Mouse (Mus musculus) kidney, adult 2 months (tissue): ENCODE measurements around the gene Abcf1. TPM values are rescaled to one million over a fixed set of nuclear protein-coding genes. Genes with fewer than 3 reads are reported as not detected.
A peak's percentile ranks its signal among the peaks of the same experiment; 100 is the strongest.
"Not testable (repeated sequence)": the region's sequence is repeated elsewhere in the genome, so short reads cannot be mapped to it uniquely, and the experiment has no call there.

Experiments
- DNase-seq: peaks from one replicate; pipeline ENCODE4 v3.0.0; 2021
- H3K27ac ChIP-seq: fragments of 200-500 bp; 2 replicates; pipeline ENCODE4 v1.5.1; 2012; ENCODE audit warnings: low read depth, low read length, control low read depth, inconsistent platforms; ENCODE audit not compliant: insufficient read depth
- H3K27me3 ChIP-seq: fragments of 200-500 bp; replicated peaks from 2 replicates; pipeline ENCODE4 v1.6.1; 2012; ENCODE audit warnings: mild to moderate bottlenecking, moderate library complexity, low read length, inconsistent platforms; ENCODE audit not compliant: control insufficient read depth, insufficient read depth
- H3K36me3 ChIP-seq: fragments of 200-500 bp; 2 replicates; pipeline ENCODE4 v1.6.1; 2012; ENCODE audit warnings: mild to moderate bottlenecking, moderate library complexity, low read length, inconsistent platforms; ENCODE audit not compliant: control insufficient read depth, insufficient read depth
- H3K4me1 ChIP-seq: fragments of 200-500 bp; 2 replicates; pipeline ENCODE4 v1.6.1; 2011; ENCODE audit warnings: low read length; ENCODE audit not compliant: control insufficient read depth, insufficient read depth
- H3K4me3 ChIP-seq: fragments of 200-500 bp; 2 replicates; pipeline ENCODE4 v1.5.1; 2011; ENCODE audit warnings: mild to moderate bottlenecking, low read depth, low read length, control low read depth; ENCODE audit not compliant: insufficient read depth
- CTCF ChIP-seq: fragments of 200-500 bp; conservative IDR thresholded peaks from 2 replicates; pipeline ENCODE4 v1.5.1; 2011; ENCODE audit warnings: low read depth, mild to moderate bottlenecking, control low read depth, low read length, moderate library complexity, mixed read lengths; ENCODE audit not compliant: insufficient read depth, insufficient read length
- POLR2A ChIP-seq: fragments of 200-500 bp; IDR thresholded peaks from one replicate; pipeline ENCODE4 v1.6.1; 2011; ENCODE audit warnings: low read depth, low read length, control low read depth
- WGBS: fragments of 180-500 bp; shearing (Covaris S2); methylation state at CpG from one replicate; pipeline ENCODE4 v1.1.7; 2018; 5-methylcytosine and 5-hydroxymethylcytosine counted together
- polyA plus RNA-seq: library from polyadenylated mRNA; depleted of rRNA; stranded (reverse); fragments of >200 nt; gene quantifications from 2 replicates; pipeline ENCODE4 v1.2.3, GENCODE M21; 2012; rRNA removed

The Abcf1 gene
- polyA plus RNA-seq: 59.4 and 63.6 TPM in 2 replicates

GRCm38 (mm10) chr17:35969418-35970389 lies at the start of gene Abcf1:
Gene Abcf1, minus strand, starts transcription at chr17:35969761.
- peak; percentile 99 for DNase-seq
- under 1% methylated on average over 68 of the region's 68 CpGs for WGBS

GRCm38 (mm10) chr17:36018979-36019378 lies 49.4 kb upstream of the Abcf1 start:
- H3K4me3 ChIP-seq: no peak overlapping the region
- DNase-seq: peak; percentile 85
- 61% methylated on average over 2 of the region's 2 CpGs for WGBS

More at GRCm38 (mm10) chr17:35969418-35970389, at the start of gene Abcf1:
- H3K4me3 ChIP-seq: peak within 1 kb of the TSS; percentile 91
- peak within 1 kb of the TSS; percentile 86 for H3K27ac ChIP-seq
- peak; percentile 20 for TF ChIP-seq POLR2A
- TF ChIP-seq CTCF: no peak
- no peaks in the 10 kb centered on the region; the same call in 1 of the 2 replicates for H3K36me3 ChIP-seq
- no peaks in the 10 kb centered on the region for H3K27me3 ChIP-seq
- 0 out of 2 replicates have a peak, but pooled peaks cover 5% of the 10 kb centered on the region for H3K4me1 ChIP-seq

GRCm38 (mm10) chr17:36017046-36017445 lies 47.5 kb upstream of the Abcf1 start:
- 89% methylated on average over 5 of the region's 5 CpGs for WGBS
- Histone ChIP-seq H3K4me3 (no peak overlapping the region), H3K27ac (no peak overlapping the region), H3K36me3 (no peaks in the 10 kb centered on the region), H3K27me3 (no peaks in the 10 kb centered on the region), H3K4me1 (no peaks in the 10 kb centered on the region; the same call in 1 of the 2 replicates)
- no peak for DNase-seq
- TF ChIP-seq POLR2A (no peak), CTCF (no peak)

More at GRCm38 (mm10) chr17:36018979-36019378, 49.4 kb upstream of the Abcf1 start:
- Histone ChIP-seq H3K4me1 (no peaks in the 10 kb centered on the region; the same call in 1 of the 2 replicates), H3K27ac (no peak overlapping the region), H3K36me3 (no peaks in the 10 kb centered on the region), H3K27me3 (no peaks in the 10 kb centered on the region)
- TF ChIP-seq CTCF (no peak), POLR2A (no peak)

GRCm38 (mm10) chr17:36014977-36015376 lies 45.4 kb upstream of the Abcf1 start:
- no peaks in the 10 kb centered on the region for H3K36me3 ChIP-seq
- DNase-seq: no peak
- TF ChIP-seq CTCF (no peak), POLR2A (no peak)
- no peaks in the 10 kb centered on the region for H3K4me1 ChIP-seq
- no peaks in the 10 kb centered on the region for H3K27me3 ChIP-seq
- H3K4me3 ChIP-seq: no peak overlapping the region
- 90% methylated on average over 5 of the region's 5 CpGs for WGBS
- H3K27ac ChIP-seq: no peak overlapping the region

DNA sequence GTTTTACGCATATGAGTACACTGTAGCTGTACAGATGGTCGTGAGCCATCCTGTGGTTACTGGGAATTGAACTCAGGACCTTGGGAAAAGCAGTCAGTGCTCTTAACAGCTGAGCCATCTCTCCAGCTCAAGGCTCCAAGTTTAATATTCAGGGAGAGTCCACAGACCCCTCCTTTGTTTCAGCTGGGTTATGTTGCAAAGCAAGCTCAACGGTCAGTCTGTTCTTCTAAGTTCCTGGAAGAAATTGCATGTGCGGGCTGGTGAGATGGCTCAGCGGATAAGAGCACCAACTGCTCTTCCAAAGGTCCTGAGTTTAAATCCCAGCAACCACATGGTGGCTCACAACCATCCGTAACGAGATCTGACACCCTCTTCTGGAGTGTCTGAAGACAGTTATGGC lies 34.8 kb upstream of the Abcf1 start:
- WGBS: 81% methylated on average over 7 of the region's 7 CpGs
- not testable (repeated sequence) for H3K36me3 ChIP-seq, H3K27me3 ChIP-seq, H3K27ac ChIP-seq, H3K4me1 ChIP-seq, H3K4me3 ChIP-seq
- DNase-seq: peak; percentile 63

DNA sequence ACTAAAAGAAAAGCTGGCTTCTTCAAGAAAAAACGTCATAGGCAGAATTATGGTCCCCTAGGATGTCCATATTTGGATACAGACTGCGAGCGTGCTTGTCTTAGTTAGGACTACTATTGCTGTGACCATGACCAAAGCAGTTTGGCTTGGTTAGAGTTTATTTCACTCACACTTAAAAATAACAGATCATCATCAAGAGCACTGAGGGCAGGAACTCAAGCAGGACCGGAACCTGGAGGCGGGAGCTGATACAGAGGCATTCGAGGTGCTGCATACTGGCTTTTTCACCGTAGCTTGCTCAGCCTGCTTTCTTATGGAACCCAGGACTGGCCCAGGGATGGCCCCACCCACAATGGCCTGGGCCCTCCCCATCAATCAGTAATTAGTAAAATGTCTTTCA lies 33.8 kb upstream of the Abcf1 start:
- TF ChIP-seq CTCF (no peak), POLR2A (no peak)

GRCm38 (mm10) chr17:36001966-36002365 lies 32.4 kb upstream of the Abcf1 start:
- TF ChIP-seq CTCF: no peak
- no peak for TF ChIP-seq POLR2A
- no peak overlapping the region for H3K27ac ChIP-seq
- no peaks in the 10 kb centered on the region for H3K27me3 ChIP-seq
- over 99% methylated on average over 6 of the region's 6 CpGs for WGBS
- DNase-seq: no peak
- no peaks in the 10 kb centered on the region for H3K36me3 ChIP-seq
- no peak overlapping the region for H3K4me3 ChIP-seq
- H3K4me1 ChIP-seq: no peaks in the 10 kb centered on the region; the same call in 1 of the 2 replicates

More for the DNA sequence above, 33.8 kb upstream of the Abcf1 start:
- H3K36me3 ChIP-seq: no peaks in the 10 kb centered on the region
- 83% methylated on average over 7 of the region's 7 CpGs for WGBS
- H3K4me3 ChIP-seq: no peak overlapping the region
- H3K4me1 ChIP-seq: no peaks in the 10 kb centered on the region; the same call in 1 of the 2 replicates
- DNase-seq: no peak
- no peak overlapping the region for H3K27ac ChIP-seq
- H3K27me3 ChIP-seq: no peaks in the 10 kb centered on the region
